Mouse (Mus musculus) embryonic fibroblast, embryonic 13.5 days (primary cell): ENCODE data around the gene Gm14548.
"Not testable (repeated sequence)": the region's sequence is repeated elsewhere in the genome, so short reads cannot be mapped to it uniquely, and the experiment has no call there.

Source experiments
- CTCF ChIP-seq: IDR thresholded peaks from 2 replicates; pipeline ENCODE4 v1.5.1; 2011; ENCODE audit warnings: mild to moderate bottlenecking, control low read depth, low read length, moderate library complexity, borderline replicate concordance; ENCODE audit not compliant: insufficient read depth
- POLR2A ChIP-seq: IDR thresholded peaks from 2 replicates; pipeline ENCODE4 v1.6.1; 2011; ENCODE audit warnings: low read depth, mild to moderate bottlenecking, control low read depth, low read length, moderate library complexity

DNA sequence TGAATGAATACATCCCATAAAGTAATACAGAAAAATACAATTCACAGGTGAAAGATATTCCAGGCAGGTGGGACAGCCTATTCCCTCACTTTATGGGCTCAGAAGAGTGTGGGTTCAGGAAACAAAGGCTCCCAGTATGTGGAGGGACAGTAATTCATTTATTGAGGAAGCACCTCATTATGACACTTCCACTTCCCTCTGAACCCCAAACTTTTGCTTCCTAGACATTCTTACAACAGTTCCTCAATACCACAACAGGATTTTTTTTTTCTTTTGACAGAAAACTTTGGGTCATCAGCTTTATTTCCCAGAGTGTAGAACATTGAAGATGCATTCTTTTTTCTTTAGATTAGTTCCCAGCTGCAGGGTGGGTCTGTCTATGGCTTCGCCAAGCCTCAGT lies 60.1 kb downstream of the Gm14548 start:
- not testable (repeated sequence) for TF ChIP-seq CTCF, POLR2A
